Mouse (Mus musculus) urinary bladder, postnatal 14 days (tissue): ENCODE measurements around the gene Tom1l2.
A peak's percentile ranks its signal among the peaks of the same experiment; 100 is the strongest.

Experiments
- DNase-seq: peaks from one replicate; pipeline ENCODE4 v3.0.0; 2021; ENCODE audit warnings: low spot score

The Tom1l2 gene

DNA sequence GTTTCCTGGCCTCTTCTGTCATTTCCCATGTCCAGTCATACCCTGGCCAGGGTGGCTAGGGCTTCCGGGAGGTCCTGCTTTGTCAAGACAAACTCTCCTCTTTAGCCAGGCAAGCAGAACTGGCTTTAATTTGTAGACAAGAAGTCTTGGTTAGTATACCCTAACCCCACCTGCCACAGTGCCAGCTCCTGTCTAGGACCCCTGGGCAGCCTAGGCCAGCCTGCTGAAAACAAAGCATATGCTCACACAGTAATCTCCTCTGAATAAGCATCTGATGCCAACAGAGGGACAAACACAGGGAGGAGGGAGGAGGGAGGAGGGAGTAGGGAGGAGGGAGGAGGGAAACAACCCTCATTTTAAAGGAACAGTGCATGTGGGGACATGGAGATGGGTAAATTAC, 88.1 kb downstream of the Tom1l2 start:
- DNase-seq = no peak

- DNase-seq = no peak
Measured at GRCm38 (mm10) chr11:60262396-60262795, 90.3 kb downstream of the Tom1l2 start.

GRCm38 (mm10) chr11:60260743-60261142, 92.0 kb downstream of the Tom1l2 start:
- DNase-seq = no peak

DNA sequence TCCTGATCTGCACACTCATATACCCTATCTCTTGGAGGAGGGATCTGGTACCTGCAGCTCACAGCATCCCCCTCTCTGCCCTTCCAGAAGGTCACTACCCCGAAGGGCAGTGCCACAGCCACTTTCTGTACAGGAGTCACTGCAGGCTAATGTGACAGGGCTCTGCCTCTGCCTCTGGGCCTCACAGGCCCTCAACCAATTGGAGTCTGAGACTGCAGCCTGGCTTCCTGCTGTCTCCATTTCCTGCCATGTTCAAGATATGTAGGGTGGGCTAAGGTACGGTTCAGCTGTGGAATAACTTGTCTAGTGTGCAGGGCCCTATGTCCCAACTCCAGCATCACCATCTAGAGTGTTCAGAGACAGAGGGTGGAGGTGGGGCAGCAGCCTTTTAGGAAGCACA, 95.0 kb downstream of the Tom1l2 start:
- DNase-seq = no peak

DNA sequence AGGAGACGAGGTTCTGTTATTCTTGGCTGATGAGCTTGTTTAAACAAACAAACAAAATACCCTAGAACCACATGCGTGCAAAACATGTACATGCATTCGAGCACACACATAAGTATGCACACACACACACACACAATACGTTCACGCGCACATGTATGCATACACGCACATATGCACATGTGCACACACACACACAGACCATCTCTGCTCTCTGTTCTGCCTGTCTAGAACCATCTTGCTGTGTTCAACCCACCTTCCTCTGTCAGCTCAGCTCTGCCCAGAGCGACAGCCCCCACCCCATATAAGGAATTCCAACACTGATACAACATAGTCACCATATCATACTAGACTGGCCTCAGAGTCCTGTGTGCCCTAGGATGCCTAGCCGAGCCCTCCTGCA, 96.0 kb downstream of the Tom1l2 start:
- no peak for DNase-seq

GRCm38 (mm10) chr11:60256176-60256681, 96.5 kb downstream of the Tom1l2 start:
- DNase-seq = no peak

GRCm38 (mm10) chr11:60255639-60256038, 97.1 kb downstream of the Tom1l2 start:
- DNase-seq = no peak

- no peak for DNase-seq
Measured at GRCm38 (mm10) chr11:60255181-60255580, 97.5 kb downstream of the Tom1l2 start.

- no peak for DNase-seq
Measured at GRCm38 (mm10) chr11:60254308-60254707, 98.4 kb downstream of the Tom1l2 start.

- DNase-seq = no peak
Measured at GRCm38 (mm10) chr11:60253546-60253945, 99.2 kb downstream of the Tom1l2 start.

DNA sequence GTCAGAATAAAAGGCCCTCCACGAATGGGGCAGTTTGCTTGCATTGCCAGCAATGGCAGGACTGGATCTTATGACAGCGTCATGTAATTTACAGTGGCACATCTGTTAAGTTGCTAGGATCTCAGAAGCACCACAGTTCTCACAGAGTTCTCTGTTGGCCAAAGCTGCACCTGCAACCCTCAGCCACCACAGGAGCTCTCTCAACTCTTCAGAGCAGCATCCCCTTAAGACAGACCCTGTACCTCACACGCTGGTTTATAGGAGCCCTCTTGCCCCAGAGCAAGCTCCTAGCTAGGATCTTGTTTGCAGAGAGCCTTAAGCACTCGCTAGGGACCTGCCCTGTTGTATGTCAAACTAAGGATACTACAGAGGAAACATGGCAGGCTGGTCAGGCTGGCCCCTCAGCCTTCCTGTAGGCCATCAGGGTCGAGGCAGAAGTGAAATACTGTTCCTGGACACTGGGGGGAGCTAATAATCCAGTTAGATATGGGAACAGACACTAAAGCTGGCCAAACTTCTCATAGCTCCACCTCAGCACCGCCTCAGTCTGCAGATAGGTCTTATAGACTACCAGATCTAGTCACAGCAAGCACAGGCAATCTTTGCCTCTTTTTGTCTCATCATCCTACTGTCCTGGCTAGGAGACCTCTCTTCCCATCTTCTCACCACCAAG, 101.6 kb downstream of the Tom1l2 start:
- peak; percentile 58 for DNase-seq

DNA sequence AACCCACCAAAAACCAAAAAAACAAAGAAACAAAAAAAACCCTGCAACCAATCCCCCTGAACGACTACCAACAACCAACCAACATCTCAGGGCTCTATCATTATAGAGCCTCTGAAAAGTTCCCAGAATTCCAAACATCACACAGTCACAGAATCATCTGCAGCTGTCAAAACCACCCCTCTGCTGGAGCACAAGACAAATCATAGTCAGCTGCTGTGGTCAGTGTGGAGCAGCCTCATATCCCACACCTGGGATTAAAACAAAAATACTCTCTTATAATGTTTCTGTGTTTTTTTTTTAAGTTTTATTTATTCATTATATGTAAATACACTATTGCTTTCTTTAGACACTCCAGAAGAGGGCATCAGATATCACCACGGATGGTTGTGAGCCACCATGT, 102.8 kb downstream of the Tom1l2 start:
- DNase-seq = no peak

DNA sequence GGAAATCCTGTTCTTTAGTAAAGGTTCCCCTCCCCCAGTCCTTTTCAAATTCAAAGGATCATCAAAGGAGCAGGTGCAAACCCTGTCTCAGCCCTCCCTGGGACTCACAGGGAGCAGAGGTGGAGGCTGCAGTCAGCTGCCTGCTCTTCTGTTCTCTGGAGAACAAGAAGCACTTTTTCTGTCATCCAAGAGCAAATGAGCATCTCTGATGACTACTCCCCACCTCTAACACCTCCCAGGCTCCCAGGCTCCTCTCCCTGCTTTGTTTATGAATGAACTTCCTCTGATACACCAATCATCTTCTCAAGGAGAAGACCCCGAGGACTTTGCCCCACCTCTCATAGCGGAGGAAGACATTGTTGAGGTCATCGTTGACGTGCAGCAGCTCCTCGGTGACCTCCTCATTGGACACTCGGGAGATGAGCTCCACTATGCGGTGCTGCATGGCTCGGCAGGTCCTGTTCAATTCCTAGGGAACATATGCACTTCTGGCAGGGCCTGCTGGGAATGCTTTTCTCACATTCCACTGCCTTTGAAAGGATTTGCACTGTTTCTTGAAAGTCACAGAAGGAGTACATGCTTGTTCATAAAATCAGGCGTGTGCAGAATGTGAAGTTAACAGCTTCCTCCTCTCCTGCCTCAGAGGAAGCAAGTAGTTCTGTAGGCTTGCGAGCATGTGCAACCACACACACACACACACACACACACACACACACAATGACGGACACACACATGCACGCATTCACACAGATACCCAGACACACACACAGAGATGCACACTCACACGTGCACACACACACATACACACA, 103.9 kb downstream of the Tom1l2 start:
- DNase-seq = no peak

DNA sequence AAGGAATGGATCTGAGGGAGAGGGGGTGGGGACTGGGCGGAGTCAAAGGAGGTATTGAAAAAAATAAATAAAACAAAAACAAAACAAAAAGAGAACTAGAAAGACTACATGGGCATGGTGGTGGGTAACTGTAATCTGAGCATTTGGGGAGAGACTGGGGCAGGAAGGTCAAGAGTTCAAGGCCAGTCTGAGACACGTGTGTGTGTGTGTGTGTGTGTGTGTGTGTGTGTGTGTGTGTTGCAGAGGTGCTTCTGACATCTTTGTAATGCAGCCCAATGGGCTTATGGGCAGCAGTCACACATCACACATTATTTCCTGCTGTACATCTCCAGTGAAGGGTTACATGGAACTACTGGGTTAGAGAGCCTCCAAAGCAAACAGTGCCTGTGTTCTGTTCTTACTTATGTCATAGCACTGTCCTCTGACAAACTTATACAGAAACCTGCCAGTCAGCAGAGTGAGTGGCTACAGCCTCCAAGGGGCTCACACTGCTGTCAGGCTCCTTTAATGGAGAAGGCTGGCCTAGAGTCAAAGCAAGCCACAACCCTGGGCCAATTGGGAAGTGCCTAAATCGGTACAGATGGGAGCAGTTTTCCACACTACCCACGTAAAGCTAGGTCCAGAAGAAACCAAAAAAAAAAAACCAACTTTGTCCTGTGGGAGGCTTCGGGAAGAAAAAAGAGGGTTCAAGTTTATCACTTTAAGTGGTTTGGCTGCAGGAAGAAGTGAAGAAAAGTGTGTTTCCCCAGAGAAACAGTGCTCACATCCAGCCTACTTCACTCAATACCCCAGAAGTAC, 104.8 kb downstream of the Tom1l2 start:
- no peak for DNase-seq

DNA sequence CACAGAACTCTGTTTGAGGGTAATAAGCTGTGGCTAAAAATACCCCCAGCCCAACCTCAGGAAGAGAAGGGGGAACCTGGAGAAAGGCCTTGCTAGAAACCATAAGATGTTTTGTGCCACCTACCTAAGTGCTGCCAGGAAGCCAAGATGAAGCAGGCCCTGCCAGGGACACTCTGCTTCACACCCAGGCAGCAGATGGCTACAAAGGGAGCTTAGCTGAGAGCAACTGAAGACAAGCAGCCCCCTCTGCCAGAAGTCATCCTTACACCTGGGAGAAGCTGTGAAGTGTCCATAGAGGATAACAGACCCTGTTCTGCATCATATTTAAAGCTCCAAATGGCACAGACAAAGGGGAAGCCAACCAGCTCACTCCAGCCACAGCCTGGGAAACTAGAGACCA, 106.6 kb downstream of the Tom1l2 start:
- no peak for DNase-seq

DNA sequence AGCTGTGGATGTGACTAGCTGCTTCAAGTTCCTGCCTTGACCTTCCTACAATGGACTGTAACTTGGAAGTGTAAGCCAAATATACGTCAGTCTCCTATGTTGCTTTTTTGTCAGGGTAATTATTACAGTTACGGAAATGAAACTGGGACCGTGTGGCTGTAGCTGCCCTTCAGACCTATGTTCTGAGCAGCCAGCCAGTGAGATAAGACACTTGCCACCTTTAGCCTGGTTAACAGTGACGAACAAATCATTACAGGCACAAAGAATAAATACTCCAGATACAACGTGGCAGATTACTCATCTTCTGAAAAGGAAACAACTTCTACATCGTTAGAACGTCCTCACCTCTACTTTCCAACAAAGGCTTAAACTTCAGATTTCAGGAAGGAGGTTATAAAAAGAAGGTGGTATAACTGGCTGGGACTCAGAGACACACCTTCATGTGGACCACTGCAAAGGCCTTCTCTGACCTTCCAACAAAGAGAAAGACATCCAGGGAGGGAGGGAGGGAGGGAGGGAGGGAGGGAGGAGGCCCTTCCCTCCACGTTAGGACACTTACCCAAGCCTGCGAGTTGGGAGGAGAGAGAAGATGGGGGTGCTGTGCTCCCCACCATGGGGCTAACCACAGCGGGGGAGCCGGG, 108.1 kb downstream of the Tom1l2 start:
- DNase-seq = no peak

- DNase-seq = no peak
Measured at GRCm38 (mm10) chr11:60240509-60240908, 112.2 kb downstream of the Tom1l2 start.

DNA sequence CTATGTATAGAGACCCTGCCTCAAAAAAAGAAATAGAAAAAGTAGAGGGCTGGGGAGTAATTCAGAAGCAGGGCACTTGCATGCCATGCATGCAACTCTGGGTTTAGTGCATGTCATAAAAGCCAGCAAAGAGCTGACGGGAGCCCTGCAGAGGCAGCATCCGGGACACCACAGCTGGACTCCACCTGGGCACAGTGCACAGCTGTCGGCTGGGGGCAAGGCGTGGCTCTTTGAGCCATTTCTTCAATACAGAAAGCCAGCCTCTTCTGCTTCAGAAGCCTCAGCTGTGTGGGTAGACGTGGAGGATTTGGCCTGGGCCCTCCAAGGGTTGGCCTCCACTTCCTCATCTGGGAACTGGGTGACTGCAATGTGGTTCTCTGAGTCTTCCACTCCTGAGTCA, 117.4 kb downstream of the Tom1l2 start:
- DNase-seq = no peak

DNA sequence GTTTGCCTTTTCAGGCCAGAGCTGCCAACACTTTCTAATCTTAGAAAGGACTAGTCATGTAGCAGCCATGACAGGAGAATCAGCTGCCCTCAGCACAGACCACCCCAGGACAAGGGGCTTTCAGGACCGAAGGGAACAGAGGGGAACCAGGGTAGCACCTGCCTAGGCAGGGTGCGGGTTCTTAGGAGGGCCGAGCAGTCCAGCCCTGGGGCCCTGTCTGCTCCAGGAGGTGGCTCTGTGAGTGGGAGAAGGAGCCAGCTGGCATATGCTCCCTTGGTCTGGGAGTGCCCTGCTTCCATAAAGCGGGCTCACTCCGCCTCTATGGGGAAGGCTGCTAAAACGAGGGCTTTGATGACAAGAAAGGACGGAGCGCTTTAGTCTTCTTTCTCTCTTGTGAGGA, 119.5 kb downstream of the Tom1l2 start:
- DNase-seq = no peak

- no peak for DNase-seq
Measured at GRCm38 (mm10) chr11:60232441-60233058, 120.2 kb downstream of the Tom1l2 start.

- no peak for DNase-seq
Measured at GRCm38 (mm10) chr11:60231951-60232350, 120.8 kb downstream of the Tom1l2 start.

GRCm38 (mm10) chr11:60231326-60231725, 121.4 kb downstream of the Tom1l2 start:
- no peak for DNase-seq
